Mouse (Mus musculus): ENCODE measurements at regions not wholly inside any gene's neighbourhood (a gene's known extent, or its start where the extent isn't known, plus 50 kb on each side); places are given as distances from the start of the nearest gene placed in this dataset.

DNA sequence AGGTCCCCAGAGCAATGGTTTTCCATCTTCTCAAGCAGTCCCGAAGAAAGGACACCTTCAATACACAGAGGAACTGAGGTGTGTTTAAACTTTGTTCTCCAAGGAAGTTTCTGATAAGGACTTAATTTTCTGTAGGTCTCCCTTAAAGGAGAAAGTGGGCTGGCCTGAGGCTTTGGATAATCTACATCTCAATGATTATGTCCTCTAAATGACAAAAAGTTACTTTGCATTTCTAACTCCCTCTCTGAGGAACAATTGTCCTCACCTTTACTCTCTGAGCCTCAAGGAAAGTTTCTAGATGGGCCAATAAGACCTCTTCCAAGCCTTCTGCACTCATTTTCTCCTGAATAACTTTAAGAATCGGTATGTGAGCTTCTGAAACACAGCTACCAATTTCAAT lies 1016.5 kb downstream of the Mat2b start:
- TF ChIP-seq HCFC1 (IDR thresholded peaks at IDR 0.05; ENCODE audit: borderline replicate concordance, insufficient read depth, low read length) (no peak), ZNF384 (IDR thresholded peaks at IDR 0.05; ENCODE audit: low read depth, low read length) (no peak), ZC3H11A (IDR thresholded peaks at IDR 0.05; ENCODE audit: borderline replicate concordance, low read depth, low read length) (no peak), MAFK (IDR thresholded peaks at IDR 0.05; ENCODE audit: insufficient read depth, low read depth, low read length) (no peak)

Measured in ES-E14 (cell line).